Mouse (Mus musculus) lung, postnatal 25 days (tissue): ENCODE measurements around the gene Entpd1.
"Not testable (repeated sequence)": the region's sequence is repeated elsewhere in the genome, so short reads cannot be mapped to it uniquely, and the experiment has no call there.

Experiments used
- DNase-seq: peaks from one replicate; pipeline ENCODE4 v3.0.0; 2022; ENCODE audit warnings: low spot score

Entpd1 gene

GRCm38 (mm10) chr19:40611830-40612506, at the start of gene Entpd1, which contains the start of gene Tctn3:
TSS of gene Entpd1 (plus strand) at chr19:40612366.
TSS of gene Tctn3 (minus strand) at chr19:40612233.
- peak; percentile 97 for DNase-seq

- DNase-seq = no peak
Measured at GRCm38 (mm10) chr19:40563880-40564645, 48.1 kb upstream of the Entpd1 start.

DNA sequence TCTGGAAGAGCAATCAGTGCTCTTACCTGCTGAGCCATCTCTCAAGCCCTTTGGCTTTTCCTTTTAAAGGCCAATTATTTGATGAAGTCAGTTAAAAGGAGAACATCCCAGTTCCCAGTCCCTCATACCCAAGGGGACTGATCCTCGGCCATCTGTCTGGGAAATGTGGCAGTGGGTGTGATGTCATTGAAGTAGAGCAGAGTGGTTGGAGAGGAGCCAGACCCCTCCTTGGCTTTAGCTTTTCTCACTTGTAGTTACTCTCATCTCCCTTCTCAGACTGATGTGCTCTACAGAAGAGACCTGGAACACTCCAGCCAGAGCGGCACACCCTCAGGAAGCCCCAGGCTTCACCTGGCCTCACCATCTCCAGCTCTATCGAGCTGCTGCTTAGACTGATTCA, 44.5 kb upstream of the Entpd1 start:
- no peak for DNase-seq

DNA sequence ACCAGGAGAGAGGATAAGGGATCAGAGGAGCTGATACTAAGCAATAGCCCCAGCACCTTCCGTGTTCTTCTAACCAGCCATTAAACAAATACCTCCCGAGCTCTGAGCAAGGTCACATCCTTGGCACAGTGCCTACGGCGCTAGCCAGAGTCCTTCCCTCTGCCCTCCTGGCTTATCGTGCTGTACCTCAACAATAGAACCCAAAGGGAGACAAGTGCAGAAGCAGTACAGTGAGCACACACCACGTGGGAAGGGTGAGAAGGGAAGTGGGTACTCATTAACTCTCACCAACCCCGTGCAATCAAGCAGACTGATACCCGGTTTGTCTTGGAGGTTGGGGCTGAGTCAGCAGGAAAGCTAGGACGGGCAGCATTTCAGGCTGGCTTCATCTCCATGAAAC, 41.4 kb upstream of the Entpd1 start:
- DNase-seq = no peak

- DNase-seq = no peak
Measured at GRCm38 (mm10) chr19:40575438-40575837, 36.7 kb upstream of the Entpd1 start.

GRCm38 (mm10) chr19:40580902-40581301, 31.3 kb upstream of the Entpd1 start:
- DNase-seq = no peak

GRCm38 (mm10) chr19:40581662-40582061, 30.5 kb upstream of the Entpd1 start:
- DNase-seq = no peak

DNA sequence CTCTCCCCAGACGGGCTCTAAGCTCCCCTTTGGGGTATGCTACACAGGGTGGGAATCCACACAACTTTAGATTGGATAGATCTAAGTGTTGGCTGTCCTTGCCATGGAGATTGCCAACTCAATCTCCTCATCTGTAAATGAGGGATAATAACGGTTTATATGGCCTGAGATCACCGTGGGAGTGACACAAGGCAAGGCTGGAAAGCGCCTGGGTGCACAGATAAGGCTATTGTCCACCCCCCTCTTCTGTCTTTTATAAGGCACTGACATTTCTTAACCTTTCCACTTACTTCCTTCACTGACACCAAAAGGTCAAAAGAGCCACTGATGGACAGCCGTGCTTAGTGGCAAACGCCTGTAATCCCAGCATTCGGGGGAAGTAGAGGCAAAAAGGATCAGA, 25.3 kb upstream of the Entpd1 start:
- no peak for DNase-seq

DNA sequence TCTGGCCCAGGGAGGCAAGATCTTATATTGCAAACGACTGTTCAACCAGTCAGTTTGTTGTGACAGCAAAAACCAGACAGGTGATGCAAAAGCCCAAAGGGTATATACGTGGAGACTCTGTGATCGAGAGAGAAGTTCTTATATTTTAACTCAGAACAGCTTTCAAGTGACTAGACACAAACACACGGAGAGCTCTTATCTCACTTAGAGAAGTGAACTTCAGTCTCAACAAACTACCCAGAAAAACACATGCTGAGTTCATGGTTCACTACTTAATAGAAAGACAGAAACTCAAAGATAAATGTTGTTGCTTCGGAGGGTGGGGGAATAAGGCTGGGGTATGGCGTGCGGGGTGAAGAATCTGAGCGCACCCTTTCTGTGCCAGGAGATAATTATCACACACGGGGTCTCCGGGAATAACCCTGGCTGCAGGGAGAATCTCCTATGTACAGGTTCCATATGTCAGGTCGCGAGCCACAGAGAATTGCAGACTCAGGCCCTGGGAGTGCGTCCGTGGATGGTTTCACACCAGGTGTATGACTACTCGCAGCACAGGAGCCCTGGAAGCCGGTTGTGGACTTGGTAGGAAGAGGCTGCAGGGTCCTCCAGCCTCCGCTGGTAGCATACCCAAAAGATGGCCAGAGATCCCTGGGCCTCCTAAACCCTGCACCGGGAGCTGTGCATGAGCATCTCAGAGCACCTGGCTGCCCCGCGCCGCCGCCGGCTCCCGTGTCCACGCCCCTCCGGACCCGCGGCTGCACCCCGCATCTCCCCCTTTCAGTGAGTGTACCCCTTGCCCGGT, 24.5 kb upstream of the Entpd1 start:
- DNase-seq = no peak

- DNase-seq = peak; percentile 91
Measured at GRCm38 (mm10) chr19:40588293-40588654, 23.9 kb upstream of the Entpd1 start, which contains the start of gene Aldh18a1. TSS of gene Aldh18a1 (minus strand) at chr19:40588463.

- peak; percentile 92 for DNase-seq
Measured at GRCm38 (mm10) chr19:40588847-40589529, 23.2 kb upstream of the Entpd1 start.

DNA sequence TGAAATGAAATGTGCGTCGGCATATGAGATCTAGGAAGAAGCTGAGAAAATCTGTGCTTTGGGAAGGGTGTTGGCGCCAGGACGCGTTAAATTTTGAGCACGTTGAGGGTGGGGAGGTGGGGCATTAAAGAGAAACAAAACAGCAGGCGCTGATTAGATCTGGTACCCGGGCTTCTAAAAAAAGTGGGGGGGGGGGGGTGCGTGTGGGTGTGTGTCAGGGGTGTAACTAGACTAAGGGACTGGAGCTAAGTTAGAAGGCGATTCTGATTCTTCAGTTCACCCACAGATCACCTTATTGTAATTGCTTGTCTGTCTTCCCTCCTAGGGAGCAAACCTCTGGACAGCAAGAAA, 22.7 kb upstream of the Entpd1 start:
- DNase-seq = no peak

- DNase-seq = no peak
Measured at GRCm38 (mm10) chr19:40595231-40595630, 16.9 kb upstream of the Entpd1 start.

DNA sequence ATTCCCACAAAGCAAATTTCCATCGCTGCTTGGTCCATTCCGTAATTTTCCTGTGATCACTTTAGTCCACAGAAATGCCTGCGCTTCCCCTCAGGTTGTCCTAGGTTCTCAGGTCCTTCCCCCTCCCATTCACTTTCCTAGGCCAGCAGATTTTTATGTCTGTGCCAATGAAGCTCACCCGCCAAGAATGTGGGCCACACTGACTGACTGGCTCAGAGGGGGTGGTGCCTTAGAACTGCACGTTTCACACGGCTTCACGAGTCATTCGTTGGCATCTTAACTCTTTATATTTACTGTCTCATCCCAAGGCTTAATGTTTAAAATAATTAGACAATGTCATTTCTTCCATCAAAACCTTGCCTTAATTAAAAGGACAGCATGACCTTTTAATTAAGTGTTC, 16.3 kb upstream of the Entpd1 start:
- no peak for DNase-seq

DNA sequence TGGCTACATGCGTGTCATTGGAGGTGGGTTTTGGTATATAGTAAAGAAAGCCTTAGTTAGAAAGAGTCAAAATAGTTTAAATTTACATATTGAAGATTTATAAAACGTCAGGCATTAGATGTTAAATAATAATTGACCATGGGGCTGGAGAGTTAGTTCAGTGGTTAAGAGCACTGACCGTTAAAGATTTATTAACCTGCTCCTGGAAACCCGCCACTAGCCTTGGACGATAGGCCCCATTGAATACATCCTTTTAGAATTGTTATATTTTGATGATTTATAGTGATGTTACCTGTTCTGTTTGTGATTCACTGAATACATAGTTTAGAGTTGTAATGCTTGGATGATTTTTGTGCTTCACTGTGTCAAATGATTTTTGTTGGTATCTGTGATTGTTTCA, 11.3 kb upstream of the Entpd1 start:
- DNase-seq = not testable (repeated sequence)

- no peak for DNase-seq
Measured at GRCm38 (mm10) chr19:40601870-40602269, 10.3 kb upstream of the Entpd1 start.

DNA sequence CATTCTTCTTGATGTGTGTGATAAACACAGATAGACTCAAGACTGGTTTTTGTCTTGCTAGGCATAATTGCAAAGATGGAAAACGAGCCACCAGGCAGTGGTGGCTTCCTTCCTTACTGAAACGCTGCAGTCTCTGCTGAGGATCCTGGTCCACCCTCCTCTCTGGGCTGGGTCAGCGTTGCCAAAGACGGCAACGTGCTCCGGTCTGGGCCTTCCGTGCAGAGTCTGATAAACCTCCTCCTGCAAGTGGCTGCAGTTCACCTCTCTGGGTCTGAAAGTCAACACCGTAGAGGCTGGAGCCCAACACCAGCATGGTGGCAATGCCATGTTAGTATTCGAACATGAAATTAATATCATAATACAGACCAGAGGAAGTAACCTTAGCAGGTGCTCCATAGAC, 7.0 kb upstream of the Entpd1 start:
- no peak for DNase-seq

- no peak for DNase-seq
Measured at GRCm38 (mm10) chr19:40607676-40608075, 4.5 kb upstream of the Entpd1 start.

DNA sequence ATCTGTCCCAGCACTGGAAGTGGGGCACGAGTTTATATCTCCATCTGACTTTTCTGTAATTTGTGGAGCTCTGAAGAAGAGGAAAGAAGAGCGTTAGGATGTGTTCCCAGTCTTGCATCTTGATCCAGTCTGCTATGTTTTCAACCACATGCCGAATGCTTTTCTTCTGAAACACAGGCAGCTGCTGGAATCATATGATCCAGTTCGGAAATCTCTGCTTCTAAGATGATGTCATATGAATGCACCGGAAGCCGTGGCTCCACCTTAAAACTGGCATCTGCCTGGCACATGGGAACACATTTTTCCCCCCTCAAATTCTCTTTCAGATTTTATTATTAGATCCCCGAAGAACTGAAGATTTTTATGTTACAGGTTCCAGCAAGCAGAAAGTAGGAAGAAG, 2.6 kb downstream of the Entpd1 start:
- no peak for DNase-seq

DNA sequence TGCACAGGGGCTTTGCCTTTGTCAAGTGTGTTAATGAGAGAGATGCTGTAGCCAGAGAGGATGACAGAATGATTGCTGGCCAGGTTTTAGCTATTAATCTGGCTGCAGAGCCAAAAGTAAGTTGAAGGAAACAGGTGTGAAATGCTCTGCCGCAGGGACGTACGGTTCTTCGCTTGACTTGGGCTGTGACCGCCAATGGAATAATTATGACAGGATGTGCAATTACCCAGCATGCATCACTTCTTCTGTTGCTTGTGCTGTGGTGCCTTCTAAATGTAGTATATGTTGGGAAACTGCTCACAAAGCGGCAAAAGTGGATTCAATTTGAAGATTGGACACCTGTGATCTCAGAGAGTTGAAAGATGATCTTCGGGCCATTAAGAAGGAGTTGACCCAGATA, 3.9 kb downstream of the Entpd1 start:
- no peak for DNase-seq

DNA sequence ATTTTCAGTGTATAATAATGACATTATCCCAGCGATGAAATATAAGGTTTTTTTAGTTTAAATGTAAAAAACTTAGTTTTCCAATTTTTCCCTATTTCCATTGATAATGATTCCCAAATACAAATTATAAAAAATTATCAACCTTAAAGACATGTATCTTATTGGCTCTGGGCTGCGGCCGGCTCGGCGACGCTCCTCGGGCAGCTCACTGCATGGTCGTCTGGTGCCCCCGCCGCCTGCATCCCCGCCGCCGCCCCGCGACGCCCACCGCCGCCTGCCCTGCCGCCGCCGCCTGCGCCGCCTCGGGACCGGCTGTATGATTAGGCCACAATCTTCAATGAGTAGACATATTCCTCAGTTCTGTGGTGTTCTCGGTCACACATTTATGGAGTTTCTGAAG, 9.4 kb downstream of the Entpd1 start:
- DNase-seq = not testable (repeated sequence)

DNA sequence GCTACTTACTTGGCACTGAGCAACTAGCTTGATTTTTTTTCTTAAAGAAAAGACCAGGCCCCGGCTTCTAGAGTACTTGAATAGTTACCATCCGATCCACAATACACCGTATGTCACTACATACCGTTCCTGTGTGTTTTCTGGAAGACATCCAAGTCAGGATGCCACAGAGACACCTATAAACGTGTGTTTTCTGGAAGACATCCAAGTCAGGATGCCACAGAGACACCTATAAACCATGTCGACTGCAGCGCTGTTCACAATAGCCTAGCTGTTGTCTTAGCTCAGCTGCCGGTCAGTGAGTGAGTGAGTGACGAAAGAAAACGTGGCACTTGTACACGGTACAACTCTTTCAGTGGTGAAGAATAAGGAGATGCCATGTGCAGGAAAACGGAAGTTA, 13.8 kb downstream of the Entpd1 start:
- no peak for DNase-seq
